Mouse (Mus musculus) forebrain, embryonic 16.5 days (tissue): ENCODE data around the gene Atp1a2. TPM values are rescaled to one million over a fixed set of nuclear protein-coding genes. Genes with fewer than 3 reads are reported as not detected.

Source experiments
- ATAC-seq: fragments of 200-750 bp; cut with Nextera tagmentation; 2 replicates; pipeline ENCODE4 v1.8.0; 2017; ENCODE audit warnings: mild to moderate bottlenecking, moderate library complexity
- H3K27ac ChIP-seq: fragments of 300-500 bp; sonication (generic); 2 replicates; pipeline ENCODE4 v1.5.1; 2014; ENCODE audit warnings: low read length, control low read depth
- H3K27me3 ChIP-seq: fragments of 300-500 bp; sonication (generic); replicated peaks from 2 replicates; pipeline ENCODE4 v1.6.1; 2014; ENCODE audit warnings: low read length; ENCODE audit not compliant: control insufficient read depth, insufficient read depth
- H3K36me3 ChIP-seq: fragments of 300-500 bp; sonication (generic); 2 replicates; pipeline ENCODE4 v1.6.1; 2014; ENCODE audit not compliant: control insufficient read depth, insufficient read depth
- H3K4me1 ChIP-seq: fragments of 300-500 bp; sonication (generic); replicated peaks from 2 replicates; pipeline ENCODE4 v1.6.1; 2014; ENCODE audit warnings: low read length; ENCODE audit not compliant: control insufficient read depth, insufficient read depth
- H3K4me2 ChIP-seq: fragments of 300-500 bp; sonication (generic); 2 replicates; pipeline ENCODE4 v1.6.1; 2014; ENCODE audit warnings: mild to moderate bottlenecking, low read length, control low read depth
- H3K4me3 ChIP-seq: fragments of 300-500 bp; sonication (generic); replicated peaks from 2 replicates; pipeline ENCODE4 v1.5.1; 2014; ENCODE audit warnings: mild to moderate bottlenecking, low read length, control low read depth
- H3K9ac ChIP-seq: fragments of 300-500 bp; sonication (generic); replicated peaks from 2 replicates; pipeline ENCODE4 v1.6.1; 2014; ENCODE audit warnings: low read depth, low read length, control low read depth
- H3K9me3 ChIP-seq: fragments of 300-500 bp; sonication (generic); 2 replicates; pipeline ENCODE4 v1.6.1; 2016; ENCODE audit warnings: low read length; ENCODE audit not compliant: control insufficient read depth
- WGBS: fragments of 180-500 bp; shearing (Covaris S2); extraction: QIAGEN DNeasy Blood & Tissue Kit; methylation state at CpG from one replicate; pipeline ENCODE4 v1.1.7; 2014; 5-methylcytosine and 5-hydroxymethylcytosine counted together
- polyA plus RNA-seq: library from polyadenylated mRNA; unstranded; fragments of >200 nt; fragmentation: Nextera tagmentation; extraction: Ambion mirVana; gene quantifications from 2 replicates; pipeline ENCODE4 v1.2.1, GENCODE M21; 2015

Gene Atp1a2
- polyA plus RNA-seq, 1 experiment from 2014 or later: 42.4 TPM

DNA sequence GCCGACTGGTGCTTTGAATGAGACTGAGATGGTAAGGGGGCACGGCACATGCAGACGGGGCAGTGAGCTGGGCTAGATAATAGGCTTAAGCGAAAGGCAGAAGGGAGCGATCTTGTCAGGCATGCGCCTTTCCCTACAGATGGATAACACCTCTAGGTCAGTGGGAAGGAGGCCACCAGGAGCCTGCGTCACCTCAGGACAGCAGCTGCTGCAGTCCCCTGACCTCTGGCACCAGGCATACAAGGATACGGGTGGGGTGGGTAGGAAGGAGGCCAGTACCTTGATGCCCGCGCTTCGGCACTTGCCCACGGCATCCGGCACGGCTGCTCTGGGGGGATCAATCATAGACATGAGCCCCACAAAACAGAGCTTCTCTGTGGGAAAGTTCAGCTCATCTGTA, 13.6 kb downstream of the Atp1a2 start:
- no peak for ATAC-seq
- no peaks in the 10 kb centered on the region for H3K27me3 ChIP-seq
- H3K9me3 ChIP-seq: no peaks in the 10 kb centered on the region
- H3K4me1 ChIP-seq: no peaks in the 10 kb centered on the region
- H3K4me3 ChIP-seq: no peak overlapping the region
- H3K9ac ChIP-seq: no peak overlapping the region
- H3K36me3 ChIP-seq: no peaks in the 10 kb centered on the region
- H3K4me2 ChIP-seq: no peak overlapping the region
- no peak overlapping the region for H3K27ac ChIP-seq
- WGBS: 90% methylated on average over 14 of the region's 14 CpGs

DNA sequence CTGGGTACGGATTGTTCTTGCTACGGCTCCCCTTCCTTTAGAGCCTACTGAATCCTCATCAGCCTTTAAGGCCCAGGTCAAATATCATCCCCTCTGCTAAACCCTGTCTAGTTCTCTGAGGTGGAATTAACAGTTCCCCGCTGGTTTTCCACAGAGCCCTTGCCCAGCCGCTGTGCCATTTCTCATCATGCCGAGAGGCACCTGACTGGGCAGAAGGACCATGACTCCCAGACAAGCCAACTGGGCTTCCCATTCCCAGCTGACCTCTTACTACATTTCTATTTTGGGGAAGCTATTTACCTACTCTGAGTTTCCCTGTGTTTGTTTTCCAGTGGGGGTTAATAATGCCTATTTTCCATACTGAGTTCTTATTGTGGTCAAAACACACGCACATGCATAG, 14.8 kb downstream of the Atp1a2 start:
- Histone ChIP-seq H3K4me1 (no peaks in the 10 kb centered on the region), H3K9me3 (no peaks in the 10 kb centered on the region), H3K4me2 (no peak overlapping the region), H3K27me3 (no peaks in the 10 kb centered on the region), H3K9ac (no peak overlapping the region), H3K4me3 (no peak overlapping the region), H3K27ac (no peak overlapping the region), H3K36me3 (no peaks in the 10 kb centered on the region)
- ATAC-seq: no peak
- 88% methylated on average over 6 of the region's 6 CpGs for WGBS

DNA sequence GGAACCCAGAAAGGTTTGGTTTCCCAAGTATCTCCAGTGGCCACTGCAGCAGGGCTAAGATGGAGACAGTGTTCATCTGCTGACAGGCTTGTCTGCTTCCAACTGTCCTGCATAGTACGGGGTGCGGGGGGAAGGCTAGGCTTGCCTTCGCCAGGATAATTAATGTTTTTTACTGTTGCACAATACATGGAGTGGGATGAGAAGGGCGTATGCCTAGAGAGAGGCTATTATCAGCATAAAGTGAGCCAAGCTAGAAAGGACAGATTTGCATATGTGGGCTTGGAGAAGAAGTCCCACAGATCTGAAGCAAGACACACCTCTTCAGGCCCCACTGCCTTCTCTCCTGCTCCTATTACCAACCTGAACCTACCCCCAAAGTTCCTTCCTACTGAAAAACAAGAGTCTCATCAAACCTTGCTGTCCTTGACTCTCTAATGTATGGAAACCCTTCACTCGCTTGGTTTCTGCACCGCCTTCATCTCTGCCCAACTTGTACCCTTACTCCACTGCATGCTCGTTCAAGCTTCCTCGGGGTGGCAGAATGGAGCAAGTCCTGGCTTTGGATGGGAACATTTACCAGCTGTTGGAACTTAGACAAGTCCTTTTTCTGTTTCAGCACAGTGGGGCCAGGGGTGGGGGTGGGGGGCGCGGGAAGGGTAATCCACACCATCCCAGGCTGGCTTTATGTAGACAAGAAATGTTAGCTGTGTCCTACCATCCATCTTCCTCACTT, 16.2 kb downstream of the Atp1a2 start:
- H3K36me3 ChIP-seq: no peaks in the 10 kb centered on the region
- no peaks in the 10 kb centered on the region for H3K9me3 ChIP-seq
- no peak overlapping the region for H3K9ac ChIP-seq
- ATAC-seq: no peak
- WGBS: 76% methylated on average over 10 of the region's 10 CpGs
- H3K27ac ChIP-seq: no peak overlapping the region
- no peaks in the 10 kb centered on the region for H3K27me3 ChIP-seq
- no peak overlapping the region for H3K4me2 ChIP-seq
- H3K4me1 ChIP-seq: no peaks in the 10 kb centered on the region
- H3K4me3 ChIP-seq: no peak overlapping the region

DNA sequence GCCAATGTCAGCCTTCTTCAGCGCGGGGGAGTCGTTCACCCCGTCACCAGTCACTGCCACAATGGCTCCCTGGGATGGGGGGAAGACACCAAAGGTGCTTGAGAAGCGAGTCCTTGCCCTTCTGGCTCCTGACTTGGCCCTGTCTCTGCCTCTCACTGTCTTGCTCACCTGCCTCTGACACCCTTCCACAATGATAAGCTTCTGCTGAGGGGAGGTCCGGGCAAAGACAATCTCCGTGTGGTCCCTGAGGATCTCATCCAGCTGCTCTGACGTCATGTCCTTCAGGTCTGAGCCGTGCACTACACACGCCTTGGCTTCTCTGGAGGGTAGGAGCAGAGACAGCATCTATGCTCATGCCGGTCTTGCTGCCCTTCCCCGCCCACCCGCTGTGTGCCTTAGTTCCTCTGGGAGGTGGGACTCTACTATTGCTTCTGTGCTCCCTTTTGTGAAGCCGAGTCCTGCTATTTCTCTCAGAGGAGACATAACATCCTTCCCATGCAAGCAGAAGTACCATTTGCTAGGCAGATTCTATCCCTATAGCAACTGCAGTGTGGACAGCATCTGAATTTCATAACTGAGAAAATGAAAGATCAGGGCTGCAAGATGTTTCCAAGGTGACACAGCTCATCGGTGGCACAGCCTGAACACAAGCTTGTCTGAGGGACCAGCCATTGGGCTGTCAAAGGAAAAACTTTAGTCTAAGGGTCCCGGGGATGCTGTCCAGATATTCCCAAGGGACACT, 17.9 kb downstream of the Atp1a2 start:
- 80% methylated on average over 16 of the region's 16 CpGs for WGBS
- Histone ChIP-seq H3K9me3 (no peaks in the 10 kb centered on the region), H3K27me3 (no peaks in the 10 kb centered on the region), H3K4me3 (no peak overlapping the region), H3K36me3 (no peaks in the 10 kb centered on the region), H3K9ac (no peak overlapping the region), H3K4me2 (no peak overlapping the region), H3K4me1 (no peaks in the 10 kb centered on the region), H3K27ac (no peak overlapping the region)
- ATAC-seq: 0 out of 2 replicates have a peak, but pooled peaks have one; percentile 30

DNA sequence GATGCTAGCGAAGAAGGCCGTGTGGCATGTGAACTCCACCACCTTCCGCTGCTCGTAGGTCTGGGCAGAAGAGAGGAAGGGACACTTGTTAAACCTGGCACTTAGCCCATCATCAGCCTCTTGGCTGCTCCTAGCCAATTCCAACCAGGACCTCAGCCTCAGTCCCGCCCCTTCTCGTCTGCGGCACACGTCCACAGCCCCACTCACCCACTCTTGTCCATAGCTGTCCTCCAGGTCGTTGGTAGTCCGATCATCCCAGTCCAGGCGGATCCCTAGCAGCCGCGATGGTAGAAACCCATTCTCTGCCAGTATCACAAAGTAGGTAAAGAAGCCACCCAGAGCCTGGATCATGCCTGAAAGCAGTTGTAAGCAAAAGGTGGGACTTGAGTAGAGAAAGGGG, 19.5 kb downstream of the Atp1a2 start:
- no peaks in the 10 kb centered on the region for H3K27me3 ChIP-seq
- WGBS: 89% methylated on average over 13 of the region's 13 CpGs
- no peak overlapping the region for H3K9ac ChIP-seq
- no peaks in the 10 kb centered on the region for H3K9me3 ChIP-seq
- no peaks in the 10 kb centered on the region for H3K36me3 ChIP-seq
- H3K27ac ChIP-seq: no peak overlapping the region
- no peaks in the 10 kb centered on the region for H3K4me1 ChIP-seq
- no peak overlapping the region for H3K4me3 ChIP-seq
- no peak overlapping the region for H3K4me2 ChIP-seq
- ATAC-seq: no peak

DNA sequence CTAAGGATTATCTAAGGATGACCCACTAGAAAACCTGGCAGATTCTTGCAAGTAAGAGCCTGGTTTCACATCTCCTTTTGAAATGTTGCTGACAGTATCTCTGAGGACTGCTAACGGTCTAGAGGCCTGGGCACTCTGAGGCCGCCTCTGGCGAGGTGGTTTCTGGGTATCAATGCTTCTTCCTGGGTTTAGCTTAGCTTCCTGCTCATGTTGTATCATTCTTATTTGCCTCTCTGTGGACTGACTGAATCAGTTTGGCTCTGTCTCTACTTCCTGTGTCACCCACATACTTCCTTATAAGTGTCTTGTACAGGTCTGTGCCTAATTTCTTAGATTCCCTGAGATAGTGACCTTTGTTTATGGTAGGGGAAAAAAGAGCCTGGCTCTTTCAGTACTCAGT, 20.7 kb downstream of the Atp1a2 start:
- Histone ChIP-seq H3K27me3 (no peaks in the 10 kb centered on the region), H3K9me3 (no peaks in the 10 kb centered on the region), H3K9ac (no peak overlapping the region), H3K36me3 (no peaks in the 10 kb centered on the region), H3K27ac (no peak overlapping the region), H3K4me3 (no peak overlapping the region), H3K4me1 (no peaks in the 10 kb centered on the region), H3K4me2 (no peak overlapping the region)
- WGBS: 75% methylated on average over 3 of the region's 3 CpGs
- ATAC-seq: no peak

DNA sequence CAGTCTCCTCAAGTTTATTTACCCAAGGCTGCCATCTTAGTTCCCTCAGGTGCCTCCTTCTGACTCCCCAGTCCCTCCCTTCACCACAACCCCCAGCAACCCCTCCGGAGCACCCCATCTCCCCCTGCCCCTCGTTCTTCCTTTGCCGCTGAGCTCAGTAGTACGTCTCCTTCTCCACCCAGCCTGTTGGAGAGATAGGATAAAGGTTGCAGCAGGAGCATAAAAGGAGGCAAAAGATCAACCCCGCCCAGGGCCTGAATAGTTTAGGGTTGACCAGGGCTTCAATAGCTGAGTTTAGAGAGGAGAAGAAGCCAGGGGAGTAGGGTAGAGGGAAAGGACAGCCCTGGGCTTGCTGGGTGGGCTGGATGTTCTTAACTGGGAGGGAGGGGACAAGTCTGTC, 23.3 kb downstream of the Atp1a2 start:
- ATAC-seq: no peak
- H3K36me3 ChIP-seq: no peaks in the 10 kb centered on the region
- H3K4me3 ChIP-seq: no peak overlapping the region
- H3K9me3 ChIP-seq: no peaks in the 10 kb centered on the region
- no peak overlapping the region for H3K9ac ChIP-seq
- 80% methylated on average over 5 of the region's 5 CpGs for WGBS
- H3K4me2 ChIP-seq: no peak overlapping the region
- H3K27me3 ChIP-seq: no peaks in the 10 kb centered on the region
- H3K27ac ChIP-seq: no peak overlapping the region
- H3K4me1 ChIP-seq: peaks cover 6% of the 10 kb centered on the region; the same call in 1 of the 2 replicates

DNA sequence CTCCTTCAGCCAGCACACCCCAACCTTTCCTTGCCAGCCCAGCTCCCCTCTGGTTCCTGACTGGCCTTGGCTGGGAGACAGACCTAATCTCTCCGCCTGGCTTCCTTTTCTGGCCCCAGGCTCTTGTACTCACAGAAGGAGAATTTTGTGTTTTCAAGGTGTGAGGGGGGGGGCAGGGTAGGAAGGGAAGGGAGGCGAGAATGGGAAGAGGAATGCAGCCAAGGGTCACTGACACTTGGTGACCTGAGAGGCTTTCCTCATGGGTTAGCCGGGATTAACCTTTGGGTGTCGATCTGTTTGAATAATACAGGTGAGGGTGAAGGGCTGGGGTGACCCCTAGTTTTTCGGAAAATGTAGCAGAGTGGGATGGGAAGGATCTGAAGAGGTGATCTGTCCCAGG, 23.7 kb downstream of the Atp1a2 start:
- Histone ChIP-seq H3K9ac (no peak overlapping the region), H3K9me3 (no peaks in the 10 kb centered on the region), H3K4me3 (no peak overlapping the region), H3K4me1 (peaks cover 6% of the 10 kb centered on the region; the same call in 1 of the 2 replicates), H3K27ac (no peak overlapping the region), H3K36me3 (no peaks in the 10 kb centered on the region), H3K27me3 (no peaks in the 10 kb centered on the region), H3K4me2 (no peak overlapping the region)
- ATAC-seq: no peak
- 73% methylated on average over 5 of the region's 5 CpGs for WGBS

DNA sequence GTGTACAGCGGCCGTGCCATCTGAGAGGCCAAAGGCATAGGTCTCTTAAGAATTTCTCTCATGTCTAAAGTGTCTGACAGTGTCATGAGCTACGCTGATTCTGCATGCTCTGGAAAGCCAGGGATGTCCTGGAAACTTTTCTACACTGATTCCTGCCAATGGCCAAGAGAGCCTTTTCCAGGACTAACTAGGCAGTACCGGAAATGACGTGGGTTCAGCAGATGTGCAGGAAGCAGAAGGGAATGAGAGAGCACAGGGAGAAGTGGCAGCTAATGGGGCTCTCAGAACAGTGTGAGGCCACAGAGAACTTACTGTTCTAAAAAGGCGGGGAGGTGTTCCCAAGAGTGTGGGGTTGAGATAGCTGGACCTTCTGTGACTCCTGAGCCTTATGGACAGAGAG, 24.5 kb downstream of the Atp1a2 start:
- H3K9ac ChIP-seq: no peak overlapping the region
- no peak overlapping the region for H3K4me3 ChIP-seq
- H3K9me3 ChIP-seq: no peaks in the 10 kb centered on the region
- no peak overlapping the region for H3K27ac ChIP-seq
- no peaks in the 10 kb centered on the region for H3K36me3 ChIP-seq
- H3K27me3 ChIP-seq: no peaks in the 10 kb centered on the region
- WGBS: 87% methylated on average over 6 of the region's 6 CpGs
- H3K4me2 ChIP-seq: no peak overlapping the region
- peaks cover 6% of the 10 kb centered on the region; the same call in 1 of the 2 replicates for H3K4me1 ChIP-seq
- ATAC-seq: no peak
